Mouse (Mus musculus) B cell, adult 62 days (primary cell): ENCODE results near the gene Ear10. TPM values are rescaled to one million over a fixed set of nuclear protein-coding genes. Genes with fewer than 3 reads are reported as not detected.

ENCODE experiments used
- total RNA-seq: library from RNA; stranded (reverse); gene quantifications from 4 replicates; pipeline ENCODE4 v1.2.4, GENCODE M21; 2023

The Ear10 gene
- total RNA-seq: not detected in 4 replicates

DNA sequence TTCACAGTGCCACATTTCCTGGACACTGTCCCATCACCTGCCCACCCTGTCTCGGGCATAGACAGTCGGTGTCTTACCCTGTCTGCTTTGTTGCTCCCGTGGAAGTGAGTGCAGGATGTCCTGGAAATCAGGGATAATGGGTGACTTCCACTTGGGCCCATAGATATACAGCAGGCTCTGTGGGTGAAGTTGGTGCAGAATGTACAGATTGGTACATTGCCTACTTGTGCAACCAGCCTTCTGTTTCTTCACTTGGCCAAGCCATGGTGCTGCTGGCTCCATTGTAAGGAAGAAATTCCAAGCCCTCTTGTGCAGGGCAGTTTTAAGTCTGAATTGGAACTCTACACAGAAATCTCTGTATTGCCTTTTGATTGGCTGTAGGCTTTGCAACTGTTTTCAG lies at the start of gene Ear10:
TSS of gene Ear10 (minus strand) at position 101 of the 400 bp plus-strand sequence.

DNA sequence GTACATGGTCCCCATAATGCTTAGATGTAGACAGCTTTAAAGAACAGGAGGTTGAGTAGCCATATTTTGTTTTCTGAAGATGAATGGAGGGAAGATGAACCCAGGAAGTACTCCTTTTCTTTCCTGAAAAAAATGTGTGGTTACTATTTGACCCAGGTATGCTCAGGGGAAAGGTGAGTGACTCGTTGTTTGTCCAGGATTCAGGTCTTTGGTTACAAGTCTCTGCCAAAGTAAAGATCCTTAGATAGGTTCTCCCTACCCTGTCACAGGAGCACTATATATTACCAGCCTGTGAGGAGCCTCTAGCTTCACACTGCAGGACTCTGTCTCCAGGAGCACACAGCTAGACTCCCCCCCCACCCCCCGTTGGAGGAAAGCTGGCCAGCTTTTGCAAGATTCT lies 33.4 kb upstream of the Ear10 start, which contains the start of gene Ang5:
TSS of gene Ang5 (plus strand) at position 301 of the 400 bp plus-strand sequence.

GRCm38 (mm10) chr14:43924688-43925403 lies 1.5 kb upstream of the Ear10 start, which contains the start of gene Gm8113:
TSS of gene Gm8113 (plus strand) at chr14:43925390.

DNA sequence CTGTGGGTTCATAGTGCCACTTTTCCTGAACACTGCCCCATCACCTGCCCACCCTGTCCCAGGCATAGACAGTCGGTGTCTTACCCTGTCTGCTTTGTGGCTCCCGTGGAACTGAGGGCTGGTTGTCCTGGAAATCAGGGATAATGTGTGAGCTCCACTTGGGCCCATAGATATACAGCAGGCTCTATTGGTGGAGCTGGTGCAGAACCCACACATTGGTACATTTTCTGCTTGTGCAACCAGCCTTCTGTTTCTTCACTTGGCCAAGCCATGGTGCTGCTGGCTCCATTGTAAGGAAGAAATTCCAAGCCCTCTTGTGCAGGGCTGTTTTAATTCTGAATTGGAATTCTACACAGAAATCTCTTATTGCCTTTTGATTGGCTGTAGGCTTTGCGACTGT lies 47.9 kb downstream of the Ear10 start, which contains the start of gene Ear1:
TSS of gene Ear1 (minus strand) at position 101 of the 400 bp plus-strand sequence.

Other genes with a start within 250 kb of the Ear10 start
- not detected in 4 replicates for gene Gm8165, start 246.4 kb downstream of the Ear10 start, total RNA-seq
- gene Gm7324, start 225.7 kb downstream of the Ear10 start, total RNA-seq: 2.0 to 2.7 TPM (median 2.6 TPM) in 4 replicates
- not detected in 4 replicates for gene Gm16506, start 196.1 kb downstream of the Ear10 start, total RNA-seq
- gene Gm6526, start 175.7 kb downstream of the Ear10 start, total RNA-seq: not detected in 4 replicates
- gene Gm8180, start 138.8 kb downstream of the Ear10 start, total RNA-seq: not detected in 4 replicates
- gene Ear1, start 48.0 kb downstream of the Ear10 start, total RNA-seq: not detected in 4 replicates
- gene Gm8113, start 1.8 kb upstream of the Ear10 start, total RNA-seq: not detected in 4 replicates
- not detected in 4 replicates for gene Ang5, start 33.5 kb upstream of the Ear10 start, total RNA-seq
- gene Ang6, start 78.7 kb upstream of the Ear10 start, total RNA-seq: not detected in 4 replicates
- 1.7 to 2.0 TPM in 2 of 4 replicates, not detected in the others for gene Ear2, start 179.1 kb upstream of the Ear10 start, total RNA-seq
- not detected in 4 replicates for gene Gm3327, start 200.3 kb upstream of the Ear10 start, total RNA-seq